Mouse (Mus musculus): ENCODE results near the gene Mical2.

Gene Mical2

DNA sequence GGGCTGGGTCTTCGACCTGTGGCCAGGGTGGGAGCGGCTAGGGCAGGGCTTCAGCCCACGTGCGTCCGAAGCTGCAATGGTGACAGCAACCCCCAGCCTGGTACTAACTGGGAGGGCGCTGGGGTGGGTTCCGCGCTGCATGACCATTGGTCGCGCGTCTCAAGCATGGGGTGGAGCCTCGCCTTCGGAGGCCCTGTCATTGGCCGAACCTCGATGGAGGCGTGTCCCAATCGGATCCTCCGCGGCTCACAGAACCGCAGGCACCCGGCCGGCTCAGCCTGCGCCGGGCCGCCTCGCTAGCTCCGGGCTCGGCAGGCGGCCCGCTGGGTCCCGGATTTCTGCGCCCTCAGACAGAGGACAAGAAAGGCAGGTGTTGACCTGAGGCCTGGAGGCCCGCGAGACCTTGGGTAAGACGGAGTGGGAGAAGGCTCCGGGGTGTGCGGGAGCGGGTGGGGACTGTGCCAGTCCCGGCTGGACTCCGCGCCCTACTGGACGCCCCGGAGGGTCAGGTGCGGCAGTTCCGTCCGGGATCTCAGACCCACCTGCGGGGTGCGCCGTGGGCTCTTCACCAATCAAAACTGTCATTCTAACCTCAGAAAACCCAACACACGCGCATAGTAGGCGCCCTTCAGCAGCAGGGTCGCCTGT lies at the start of gene Mical2:
Gene Mical2 (plus strand): TSS at position 242 of the 648 bp plus-strand sequence.
- peak; percentile 92 to 97 for DNase-seq

DNA sequence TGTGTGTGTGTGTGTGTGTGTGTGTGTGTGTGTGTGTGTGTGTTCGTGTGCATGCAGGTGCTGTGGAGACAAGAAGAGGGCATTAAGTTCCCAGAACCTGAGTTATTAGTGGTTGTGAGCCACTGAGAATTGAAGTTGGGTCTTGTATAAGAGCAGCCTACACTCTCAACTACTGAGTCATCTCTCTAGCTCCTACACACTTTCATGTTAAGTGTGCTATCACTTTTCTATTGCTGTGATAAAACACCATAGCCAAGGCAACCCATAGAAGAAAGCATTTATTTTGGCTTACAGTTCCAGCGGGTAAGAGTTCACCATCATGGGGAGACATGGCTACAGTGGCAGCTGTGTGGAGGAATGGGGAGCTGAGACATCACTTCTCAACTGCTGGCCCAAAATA lies 49.0 kb upstream of the Mical2 start:
- no peak for DNase-seq

DNA sequence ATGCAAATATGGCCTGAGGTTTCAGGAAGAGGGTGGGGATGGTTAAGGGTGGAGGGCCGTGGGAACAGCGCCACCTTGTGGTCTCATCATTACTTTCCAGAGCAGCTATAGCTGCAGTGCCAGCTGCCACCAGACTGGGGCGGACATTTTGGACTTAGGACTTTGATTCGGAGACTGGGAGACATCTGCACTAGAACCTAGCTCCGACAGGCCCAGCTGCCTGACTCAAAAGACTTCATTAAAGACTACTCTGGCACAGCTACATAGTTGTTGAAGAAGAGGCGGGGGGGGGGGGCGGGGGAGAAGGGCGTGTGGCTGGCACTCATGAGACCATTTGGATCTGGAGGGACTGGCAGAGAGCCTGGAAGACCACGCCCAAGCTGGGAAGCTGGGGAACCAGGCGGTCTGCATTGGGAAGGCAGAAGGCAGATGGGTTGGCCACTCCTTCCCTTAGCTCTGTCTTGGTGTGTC lies 45.4 kb upstream of the Mical2 start:
- DNase-seq, result peak; percentile 80 to 90

GRCm38 (mm10) chr7:112183258-112183841 lies 42.3 kb upstream of the Mical2 start:
- peak; percentile 91 to 94 for DNase-seq

GRCm38 (mm10) chr7:112184519-112185225 lies 41.0 kb upstream of the Mical2 start:
- DNase-seq, result peak in 1 of 2 experiments; percentile 45

- peak; percentile 82 to 84 for DNase-seq
These were observed 40.4 kb upstream of the Mical2 start for GRCm38 (mm10) chr7:112185226-112185745.

GRCm38 (mm10) chr7:112186871-112187270 lies 38.8 kb upstream of the Mical2 start:
- DNase-seq, result no peak

DNA sequence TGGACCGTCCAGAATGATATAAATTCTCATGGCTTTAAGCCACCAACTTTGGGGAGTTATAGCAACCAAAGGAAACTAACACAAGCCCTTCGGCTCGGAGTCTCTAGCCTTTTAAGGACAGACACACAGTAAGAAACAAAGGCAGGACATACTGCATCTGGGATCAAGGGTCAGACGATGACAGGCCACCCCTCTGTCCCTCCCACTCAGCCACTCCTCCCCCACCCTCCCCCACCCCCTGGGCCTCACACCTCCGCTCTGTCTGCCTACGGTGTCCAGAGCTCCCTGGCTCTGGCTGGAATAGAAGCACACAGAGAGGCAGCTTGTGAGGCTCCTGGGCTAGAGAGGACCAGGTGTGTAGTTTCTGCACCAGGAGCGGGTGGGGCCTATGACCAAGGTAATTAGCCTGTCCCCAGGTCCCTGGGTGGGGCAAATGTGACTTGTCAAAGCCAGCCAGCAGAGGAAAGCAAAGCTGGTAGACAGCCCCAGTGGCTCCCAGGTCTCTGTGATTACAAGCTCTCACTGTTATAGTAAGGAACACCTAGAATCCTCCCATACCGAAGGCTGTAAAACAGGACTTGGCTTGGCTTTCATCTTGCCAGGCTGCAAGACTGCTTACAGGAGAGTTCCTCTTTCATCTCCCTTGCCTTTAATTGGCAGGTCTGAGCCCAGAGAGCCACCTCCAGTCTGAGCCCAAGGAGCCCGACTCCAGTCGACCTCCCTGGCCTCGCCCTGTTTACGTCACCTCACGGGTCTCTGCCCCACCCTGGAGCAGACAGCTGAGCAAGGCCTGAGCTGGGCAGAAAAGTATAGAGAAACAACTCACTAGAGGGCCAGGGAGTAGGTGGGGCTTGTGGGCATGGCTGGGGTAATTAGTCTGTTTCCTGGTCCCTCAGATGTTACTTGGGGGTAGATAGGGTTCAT lies 37.9 kb upstream of the Mical2 start:
- DNase-seq, result no peak

DNA sequence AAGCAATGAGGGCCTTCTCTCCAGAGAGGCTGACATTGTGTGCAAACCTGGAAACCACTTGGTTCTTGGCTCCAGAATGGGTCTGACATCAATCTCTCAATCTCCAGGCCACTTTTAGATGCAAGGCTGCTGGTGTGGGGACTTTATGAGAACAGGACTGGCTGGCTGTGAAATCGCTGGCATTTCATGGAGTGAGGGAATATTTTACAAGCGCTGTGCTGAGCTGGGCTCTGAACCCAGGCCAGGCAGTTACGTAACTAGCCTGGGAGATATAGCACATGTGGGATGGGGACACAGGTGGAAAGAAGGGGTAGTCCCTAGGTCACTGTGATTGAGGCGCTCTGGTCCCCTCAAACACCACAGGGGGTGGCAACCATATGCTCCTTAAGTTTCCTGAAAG lies 33.4 kb upstream of the Mical2 start:
- DNase-seq, result peak; percentile 53 to 61

- no peak for DNase-seq
These were observed 32.9 kb upstream of the Mical2 start for GRCm38 (mm10) chr7:112192778-112193177.

- no peak for DNase-seq
These were observed 31.4 kb upstream of the Mical2 start for GRCm38 (mm10) chr7:112194286-112194685.

GRCm38 (mm10) chr7:112197461-112197860 lies 28.2 kb upstream of the Mical2 start:
- no peak for DNase-seq

- no peak for DNase-seq
These were observed 26.3 kb upstream of the Mical2 start for GRCm38 (mm10) chr7:112199343-112199742.

DNA sequence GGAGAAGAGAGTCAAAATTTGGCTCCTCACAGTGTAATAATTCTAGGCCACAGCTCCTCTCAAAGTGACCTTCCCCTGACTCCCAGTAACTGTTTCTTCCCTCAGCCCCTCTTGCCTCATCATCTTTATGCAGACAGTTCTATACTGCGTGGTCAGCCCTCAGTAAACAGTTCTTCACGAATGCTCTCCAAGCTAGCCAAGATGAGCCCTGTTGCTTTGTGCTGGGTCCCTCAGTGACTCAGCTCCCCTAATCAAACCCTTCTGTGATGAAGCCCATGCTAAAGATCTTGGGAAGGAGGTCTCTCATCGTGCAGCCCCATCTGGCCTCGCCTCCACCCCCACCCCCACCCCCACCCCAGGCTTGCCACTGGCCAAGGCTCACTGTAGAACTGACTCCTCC lies 24.9 kb upstream of the Mical2 start:
- no peak for DNase-seq

- DNase-seq, result peak in 1 of 2 experiments; percentile 28
These were observed 23.5 kb upstream of the Mical2 start for GRCm38 (mm10) chr7:112202194-112202593.

DNA sequence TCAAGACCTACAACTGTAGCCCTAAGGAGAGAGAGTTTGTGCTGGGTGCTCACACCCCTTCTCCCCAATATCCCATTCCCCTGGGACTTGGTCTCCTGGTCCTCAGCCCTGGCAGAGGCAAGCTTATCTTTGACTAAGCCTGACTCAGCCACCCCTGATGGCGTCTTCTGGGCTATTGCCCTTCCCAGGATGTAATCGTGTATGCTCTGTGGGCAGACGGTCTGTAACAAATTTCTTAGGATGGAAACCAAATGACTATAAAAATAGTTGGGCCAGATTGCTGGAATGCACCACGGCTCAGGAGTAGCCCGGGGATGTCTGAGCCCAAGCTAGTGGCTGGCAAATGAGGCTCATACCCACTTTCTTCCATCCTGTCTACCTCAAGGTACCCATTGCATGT lies 22.8 kb upstream of the Mical2 start:
- DNase-seq, result peak; percentile 46 to 53

DNA sequence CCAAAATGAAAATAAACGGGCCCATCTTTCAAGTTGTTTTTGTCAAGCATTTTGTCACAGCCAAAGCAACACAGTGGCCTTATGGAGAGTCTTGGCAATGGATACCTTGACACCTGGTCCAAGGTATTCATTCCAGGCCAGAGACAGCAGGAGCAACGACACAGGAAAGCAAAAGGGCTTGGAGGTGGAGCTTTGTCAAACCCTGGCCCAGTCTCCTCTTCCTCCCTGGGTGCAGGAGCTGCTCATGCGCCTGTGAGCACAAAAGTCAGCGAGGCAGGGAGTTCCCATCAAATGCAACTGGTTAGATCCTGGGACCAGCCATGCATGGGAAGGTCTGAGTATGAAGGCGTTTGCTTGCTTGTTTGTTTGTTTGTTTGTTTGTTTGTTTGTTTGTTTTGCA lies 21.7 kb upstream of the Mical2 start:
- peak; percentile 80 to 88 for DNase-seq

GRCm38 (mm10) chr7:112204380-112204963 lies 21.2 kb upstream of the Mical2 start:
- DNase-seq, result peak in 1 of 2 experiments; percentile 31

DNA sequence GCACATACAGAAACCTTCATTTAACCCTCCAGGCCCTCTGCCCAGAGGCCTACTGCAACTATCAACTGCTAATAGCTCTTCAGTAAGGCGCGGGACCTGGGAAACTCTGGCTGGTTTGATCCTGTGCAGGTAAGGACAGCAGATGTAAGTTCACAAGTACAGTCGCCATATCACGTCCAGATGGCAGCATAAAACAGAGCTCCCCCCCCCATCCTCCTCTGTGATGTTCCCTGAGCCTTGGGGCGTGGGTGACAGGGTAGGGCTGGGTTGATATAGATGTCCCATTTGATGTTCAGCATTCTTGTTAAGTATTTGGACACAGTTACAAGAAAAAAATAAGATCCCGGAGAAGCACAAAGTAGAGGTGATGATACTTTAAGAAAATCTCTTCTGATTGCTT lies 20.1 kb upstream of the Mical2 start:
- no peak for DNase-seq

- DNase-seq, result no peak
These were observed 17.9 kb upstream of the Mical2 start for GRCm38 (mm10) chr7:112207717-112208116.

DNA sequence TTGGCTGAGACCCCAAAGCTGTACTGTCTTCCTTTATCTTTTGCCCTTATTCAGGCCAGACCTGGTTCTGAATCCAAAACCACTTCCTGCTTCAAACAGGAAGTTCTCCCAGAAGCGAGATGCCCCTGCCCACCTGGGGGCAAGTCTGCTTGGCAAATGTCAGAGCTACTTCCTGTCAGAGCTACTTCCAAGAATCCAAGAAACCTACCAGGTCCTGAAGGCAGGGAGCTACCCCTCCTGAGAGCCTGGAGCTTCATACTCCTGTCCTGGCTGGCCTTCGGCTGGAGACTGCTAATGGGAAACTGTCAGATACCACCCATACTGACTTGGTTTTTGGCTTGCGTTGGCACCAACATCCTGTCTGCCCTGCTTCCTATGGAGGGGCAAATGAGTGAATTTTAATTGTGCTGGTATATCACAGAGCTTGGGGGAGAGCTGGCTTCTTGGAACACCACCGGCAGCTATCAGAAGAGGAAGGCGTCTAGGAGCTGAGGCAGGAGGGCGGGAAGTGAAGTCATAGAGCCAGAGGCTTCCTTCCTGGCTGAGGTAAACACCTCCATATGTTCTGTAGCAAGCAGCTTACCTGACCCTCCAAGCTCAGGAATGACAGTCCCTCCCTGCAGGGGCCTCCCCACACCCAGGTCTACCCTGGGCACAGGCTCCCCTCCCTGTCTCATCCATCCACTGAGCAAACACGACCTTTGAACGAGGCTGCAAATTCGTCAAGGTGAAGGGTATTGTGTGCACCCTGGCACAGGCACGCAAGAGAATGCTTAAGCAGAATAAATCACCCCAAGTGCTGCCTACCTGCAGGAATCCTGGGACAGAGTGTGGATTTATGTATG lies 17.1 kb upstream of the Mical2 start:
- no peak for DNase-seq
